Mouse (Mus musculus): Measurements from ENCODE around the gene Ehd4.

Gene Ehd4

GRCm38 (mm10) chr2:120154361-120154894, at the start of gene Ehd4:
Ehd4 (minus strand) TSS chr2:120154606.
- peak; percentile 100 for DNase-seq (ENCODE audit: low read depth, low spot score)

- no peak for DNase-seq (ENCODE audit: low read depth, low spot score)
These were observed 49.3 kb upstream of the Ehd4 start for GRCm38 (mm10) chr2:120203742-120204141.

GRCm38 (mm10) chr2:120200077-120200476, 45.7 kb upstream of the Ehd4 start:
- no peak for DNase-seq (ENCODE audit: low read depth, low spot score)

GRCm38 (mm10) chr2:120188174-120188573, 33.8 kb upstream of the Ehd4 start:
- no peak for DNase-seq (ENCODE audit: low read depth, low spot score)

GRCm38 (mm10) chr2:120187583-120187982, 33.2 kb upstream of the Ehd4 start:
- DNase-seq (ENCODE audit: low read depth, low spot score): peak; percentile 8

- DNase-seq (ENCODE audit: low read depth, low spot score): peak; percentile 7
These were observed 31.3 kb upstream of the Ehd4 start for GRCm38 (mm10) chr2:120185527-120186276.

- DNase-seq (ENCODE audit: low read depth, low spot score): peak; percentile 27
These were observed 24.5 kb upstream of the Ehd4 start for GRCm38 (mm10) chr2:120178936-120179335.

- DNase-seq (ENCODE audit: low read depth, low spot score): peak; percentile 67
These were observed 19.3 kb upstream of the Ehd4 start for GRCm38 (mm10) chr2:120173718-120174117.

GRCm38 (mm10) chr2:120171362-120171761, 17.0 kb upstream of the Ehd4 start:
- DNase-seq (ENCODE audit: low read depth, low spot score): no peak

GRCm38 (mm10) chr2:120170726-120171125, 16.3 kb upstream of the Ehd4 start:
- peak; percentile 68 for DNase-seq (ENCODE audit: low read depth, low spot score)

- DNase-seq (ENCODE audit: low read depth, low spot score): peak; percentile 67
These were observed 15.0 kb upstream of the Ehd4 start for GRCm38 (mm10) chr2:120169382-120169781.

GRCm38 (mm10) chr2:120167763-120168162, 13.4 kb upstream of the Ehd4 start:
- no peak for DNase-seq (ENCODE audit: low read depth, low spot score)

- no peak for DNase-seq (ENCODE audit: low read depth, low spot score)
These were observed 11.1 kb upstream of the Ehd4 start for GRCm38 (mm10) chr2:120165474-120165873.

- DNase-seq (ENCODE audit: low read depth, low spot score): no peak
These were observed 5.0 kb upstream of the Ehd4 start for GRCm38 (mm10) chr2:120159434-120159833.

GRCm38 (mm10) chr2:120158846-120159245, 4.4 kb upstream of the Ehd4 start:
- DNase-seq (ENCODE audit: low read depth, low spot score): no peak

GRCm38 (mm10) chr2:120158016-120158415, 3.6 kb upstream of the Ehd4 start:
- DNase-seq (ENCODE audit: low read depth, low spot score): no peak

GRCm38 (mm10) chr2:120157606-120158005, 3.2 kb upstream of the Ehd4 start:
- no peak for DNase-seq (ENCODE audit: low read depth, low spot score)

GRCm38 (mm10) chr2:120153586-120154360, 633 bp downstream of the Ehd4 start:
- DNase-seq (ENCODE audit: low read depth, low spot score): peak; percentile 67

GRCm38 (mm10) chr2:120150571-120150970, 3.8 kb downstream of the Ehd4 start:
- no peak for DNase-seq (ENCODE audit: low read depth, low spot score)

- DNase-seq (ENCODE audit: low read depth, low spot score): no peak
These were observed 4.8 kb downstream of the Ehd4 start for GRCm38 (mm10) chr2:120149634-120150033.

GRCm38 (mm10) chr2:120147999-120148398, 6.4 kb downstream of the Ehd4 start:
- peak; percentile 56 for DNase-seq (ENCODE audit: low read depth, low spot score)

GRCm38 (mm10) chr2:120147364-120147763, 7.0 kb downstream of the Ehd4 start:
- peak; percentile 38 for DNase-seq (ENCODE audit: low read depth, low spot score)

GRCm38 (mm10) chr2:120146543-120146942, 7.9 kb downstream of the Ehd4 start:
- DNase-seq (ENCODE audit: low read depth, low spot score): no peak
